Mouse (Mus musculus) urinary bladder, postnatal 36 days (tissue): ENCODE measurements around the gene Lpar1.

ENCODE experiments used
- DNase-seq, 2 experiments: peaks; one replicate each; pipeline ENCODE4 v3.0.0; 2022; ENCODE audit warnings: low spot score in 2 of 2, mixed read lengths in 1 of 2

Gene Lpar1

DNA sequence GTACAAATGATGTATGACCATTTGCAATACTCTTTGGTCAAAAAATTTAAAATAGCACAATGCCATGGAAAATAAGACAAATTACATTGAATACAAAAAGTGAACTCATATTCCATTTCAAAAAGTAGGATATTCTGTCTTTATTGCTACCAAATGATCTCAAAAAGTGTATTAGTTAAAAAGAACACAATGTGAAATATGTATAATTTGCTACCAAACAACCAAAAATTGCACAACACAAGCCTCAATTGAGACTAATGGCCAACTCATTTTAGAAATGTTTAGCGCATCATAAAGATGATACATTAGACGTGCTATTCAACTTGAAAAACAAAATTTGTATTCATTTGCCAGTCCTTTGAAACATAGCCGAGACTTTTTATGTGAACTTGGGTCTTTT, 104.9 kb downstream of the Lpar1 start:
- no peak for DNase-seq

DNA sequence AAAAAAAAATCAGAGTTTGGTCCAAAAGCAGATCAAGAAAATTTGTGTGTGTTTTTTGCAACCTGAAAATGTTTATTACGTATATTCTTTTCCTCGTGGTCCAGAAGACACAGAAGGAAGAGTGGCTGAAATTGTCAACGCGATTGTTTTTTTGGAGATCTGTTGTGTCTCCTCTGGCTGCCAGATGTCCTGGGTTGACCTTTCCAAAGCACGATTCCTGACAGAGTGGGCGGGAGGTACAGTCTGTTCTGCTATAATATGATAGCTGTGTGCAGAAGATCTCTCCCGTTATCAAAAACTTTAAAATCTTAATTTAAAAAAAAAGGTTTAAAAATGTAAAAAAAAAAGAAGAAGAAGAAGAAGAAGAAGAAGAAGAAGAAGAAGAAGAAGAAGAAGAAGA, 105.9 kb downstream of the Lpar1 start:
- DNase-seq = peak in 1 of 2 experiments; percentile 45

DNA sequence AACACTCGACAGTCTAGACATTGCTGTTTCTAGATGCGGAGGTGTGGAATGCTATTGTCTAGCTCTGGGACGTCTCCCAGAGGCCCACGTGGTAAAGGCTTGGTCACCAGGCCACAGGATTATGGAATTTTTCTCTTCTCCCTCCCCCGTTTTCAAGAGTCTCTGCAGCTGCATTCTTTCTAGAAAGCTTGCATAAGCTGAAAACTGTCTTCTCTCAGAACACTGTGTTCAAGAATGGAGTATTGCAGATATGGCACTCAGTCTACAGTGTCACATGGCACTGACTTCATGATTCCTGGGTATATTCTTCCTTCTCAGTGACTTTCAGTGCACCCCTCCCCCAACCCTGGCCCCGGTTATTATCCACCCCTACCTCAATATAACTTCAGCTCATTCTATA, 107.9 kb downstream of the Lpar1 start:
- no peak for DNase-seq

DNA sequence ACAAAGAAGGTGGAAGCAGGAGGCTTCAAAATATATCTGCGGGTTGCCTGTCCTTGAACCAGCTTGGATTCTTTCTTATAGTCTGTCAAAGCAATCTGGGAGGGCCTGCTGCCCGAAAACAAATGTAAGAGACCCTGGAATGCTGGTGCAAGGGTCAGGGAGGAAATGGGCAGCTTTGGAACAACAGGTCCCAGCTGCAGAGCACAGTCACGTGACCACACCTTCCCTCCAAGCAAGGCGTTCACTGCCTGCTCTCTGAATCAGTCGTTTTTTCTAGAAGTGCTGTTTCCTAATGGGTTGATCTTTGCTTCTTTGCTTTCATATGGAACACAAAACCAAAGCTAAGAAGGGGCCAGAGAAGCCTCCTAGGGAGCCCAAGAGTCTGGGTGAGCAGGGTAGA, 111.4 kb downstream of the Lpar1 start:
- DNase-seq = no peak

- DNase-seq = no peak
Measured at GRCm38 (mm10) chr4:58438654-58439053, 115.0 kb downstream of the Lpar1 start.

GRCm38 (mm10) chr4:58437271-58437670, 116.4 kb downstream of the Lpar1 start:
- DNase-seq = no peak

DNA sequence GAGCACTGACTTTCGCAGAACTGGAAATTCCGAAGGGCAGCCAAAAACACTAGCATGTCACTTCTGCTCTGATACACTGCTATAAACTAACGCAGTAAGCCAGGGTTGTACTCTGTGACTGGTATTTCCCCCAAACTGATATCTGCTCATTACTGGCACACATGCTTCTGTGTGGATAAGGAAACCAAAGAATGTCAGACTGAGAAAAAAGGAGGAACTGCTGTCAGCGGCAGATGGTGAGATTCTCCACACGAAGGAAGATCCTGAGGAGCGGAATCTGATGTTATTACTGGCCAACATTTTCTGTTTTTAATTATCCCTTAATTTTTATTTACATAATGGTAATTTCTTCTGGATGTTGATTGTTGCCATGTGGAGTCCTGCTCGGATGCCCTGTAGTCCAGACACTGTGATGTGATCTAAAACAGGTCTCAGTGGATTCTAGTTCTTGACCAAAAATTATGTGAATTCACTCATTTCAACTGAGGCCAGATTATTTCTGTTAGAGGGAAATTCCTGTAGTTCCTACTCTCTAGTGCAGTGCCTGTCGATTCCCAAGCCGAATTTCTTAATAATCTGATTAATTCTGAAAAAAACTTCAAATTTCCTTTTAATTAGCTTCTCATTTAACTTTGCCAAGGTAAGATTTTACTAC, 130.3 kb downstream of the Lpar1 start:
- DNase-seq = no peak

GRCm38 (mm10) chr4:58419225-58419624, 134.5 kb downstream of the Lpar1 start:
- DNase-seq = no peak

- DNase-seq = no peak
Measured at GRCm38 (mm10) chr4:58417319-58417718, 136.4 kb downstream of the Lpar1 start.

DNA sequence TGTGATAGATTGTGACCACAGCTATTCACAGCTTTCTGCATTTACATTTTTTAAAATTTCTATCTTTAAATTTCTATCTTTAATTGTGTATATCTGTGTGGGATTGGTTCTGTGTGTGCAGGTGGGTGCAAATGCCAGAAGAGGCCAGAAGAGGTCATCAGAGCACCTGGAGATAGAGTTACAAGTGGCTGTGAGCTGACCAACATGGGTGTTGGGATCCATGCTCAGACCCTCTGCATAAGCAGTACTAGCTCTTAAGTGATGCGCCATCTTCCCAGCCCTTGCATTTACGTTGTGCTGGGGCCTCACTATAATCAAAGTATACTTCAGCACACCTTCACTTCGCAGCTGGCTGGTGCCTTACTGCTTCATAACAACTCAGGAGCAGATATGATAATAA, 138.2 kb downstream of the Lpar1 start:
- DNase-seq = no peak

- DNase-seq = no peak
Measured at GRCm38 (mm10) chr4:58413188-58414185, 140.2 kb downstream of the Lpar1 start.

- no peak for DNase-seq
Measured at GRCm38 (mm10) chr4:58401973-58402501, 151.7 kb downstream of the Lpar1 start.

DNA sequence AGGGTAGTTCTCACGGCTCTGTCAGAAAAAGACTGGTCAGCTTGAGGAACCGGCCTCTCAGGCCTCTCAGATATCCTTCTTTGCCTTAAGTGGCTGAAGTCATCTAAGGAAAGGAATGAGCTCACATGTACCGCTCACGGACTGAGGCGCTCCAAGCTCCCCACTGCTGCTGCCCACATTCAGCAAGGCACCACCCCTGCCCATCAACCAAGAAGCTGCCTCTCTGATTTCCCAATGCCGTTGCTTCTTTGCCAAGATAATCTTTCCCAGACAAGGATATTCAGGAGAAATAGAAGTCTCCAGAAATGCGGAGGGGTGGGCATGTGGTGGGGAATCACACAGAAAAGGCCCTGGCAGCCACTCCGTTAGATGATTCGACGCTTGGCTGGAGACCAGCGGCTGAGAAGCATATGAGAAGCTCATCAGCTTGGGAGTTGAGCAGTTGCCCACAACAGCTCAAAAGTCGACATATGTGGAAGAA, 152.8 kb downstream of the Lpar1 start:
- DNase-seq = peak; percentile 32 to 64
